Mouse (Mus musculus): ENCODE measurements around the gene Olfr875.

DNA sequence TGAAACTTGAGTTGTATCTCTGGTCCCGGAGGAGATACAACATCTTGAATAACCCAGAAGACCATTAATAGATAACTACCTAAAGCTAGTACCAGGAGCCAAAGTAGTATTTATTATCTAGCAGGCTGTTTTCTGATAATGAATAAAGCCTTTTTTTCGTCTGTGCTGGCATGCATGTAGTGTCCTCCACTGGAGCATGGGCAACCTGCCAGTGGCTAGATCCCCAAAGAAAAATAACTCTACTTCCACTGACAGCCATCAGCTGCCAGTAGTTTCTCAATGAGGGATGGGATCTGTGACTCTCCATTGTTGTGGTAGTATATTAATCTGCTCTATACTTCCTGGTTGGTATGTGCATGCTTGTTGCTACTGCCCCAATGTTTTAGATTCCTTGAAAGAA, 37.3 kb downstream of the Olfr875 start:
- TF ChIP-seq CTCF (IDR thresholded peaks at IDR 0.05; ENCODE audit: low read depth) (no peak), EP300 (IDR thresholded peaks at IDR 0.05; ENCODE audit: low read depth) (no peak)
